Mouse (Mus musculus): ENCODE data around the gene Scrn1. TPM values are rescaled to one million over a fixed set of nuclear protein-coding genes. Genes with fewer than 3 reads are reported as not detected.
A peak's percentile ranks its signal among the peaks of the same experiment; 100 is the strongest.

The Scrn1 gene
- polyA plus RNA-seq, 1 experiment from 2014 or later: 7.1 TPM

GRCm38 (mm10) chr6:54549311-54549710 lies 17.0 kb downstream of the Scrn1 start:
- H3K4me1 ChIP-seq (replicated peaks): peaks cover 20% of the 10 kb centered on the region
- 0 out of 2 replicates have a peak, but pooled peaks cover 2% of the 10 kb centered on the region for H3K27me3 ChIP-seq
- H3K4me3 ChIP-seq: no peak overlapping the region
- no peak for ATAC-seq (replicated peaks; ENCODE audit: insufficient number of reproducible peaks, insufficient read depth, low FRiP score, low read depth)
- 54% methylated on average over 4 of the region's 4 CpGs for WGBS
- no peak overlapping the region for H3K4me2 ChIP-seq
- H3K27ac ChIP-seq: no peak overlapping the region
- no peaks in the 10 kb centered on the region for H3K36me3 ChIP-seq
- no peak overlapping the region for H3K9ac ChIP-seq
- no peaks in the 10 kb centered on the region for H3K9me3 ChIP-seq (replicated peaks)

DNA sequence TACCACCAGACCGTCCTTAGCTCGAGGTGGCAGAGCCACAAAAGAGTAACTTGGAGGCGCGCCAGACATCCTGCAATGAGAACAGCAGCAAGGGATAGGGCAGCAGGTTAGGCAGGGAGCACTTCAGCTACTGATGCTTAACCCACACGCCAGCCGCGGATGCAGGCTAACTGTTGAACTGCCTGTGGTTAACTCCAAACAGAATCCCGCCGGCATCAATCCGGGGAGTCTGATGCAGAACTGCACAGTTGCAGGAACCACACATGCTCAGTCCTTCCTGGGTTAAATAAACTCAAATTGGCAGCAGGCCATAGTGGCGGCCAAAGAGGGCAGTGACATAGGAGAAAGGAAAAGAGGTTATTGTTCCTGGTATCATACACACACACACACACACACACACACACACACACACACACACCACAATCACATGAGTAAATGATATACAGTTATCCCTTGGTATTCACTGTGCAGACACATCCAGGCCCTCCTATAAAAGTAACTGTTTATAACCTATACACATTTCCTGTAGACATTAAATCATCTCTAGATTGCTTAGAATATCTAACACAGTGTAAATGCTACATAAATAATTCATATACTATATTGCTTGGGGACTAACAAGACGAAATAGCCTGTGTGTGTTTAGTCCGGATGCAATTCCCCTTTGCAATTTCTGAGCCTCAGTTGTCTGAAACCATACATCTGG lies 17.8 kb downstream of the Scrn1 start:
- ATAC-seq (replicated peaks; ENCODE audit: insufficient number of reproducible peaks, insufficient read depth, low FRiP score, low read depth): no peak
- Histone ChIP-seq H3K27me3 (0 out of 2 replicates have a peak, but pooled peaks cover 3% of the 10 kb centered on the region), H3K36me3 (no peaks in the 10 kb centered on the region), H3K27ac (no peak overlapping the region), H3K9me3 (replicated peaks) (no peaks in the 10 kb centered on the region), H3K4me2 (no peak overlapping the region), H3K4me1 (replicated peaks) (peaks cover 17% of the 10 kb centered on the region), H3K9ac (no peak overlapping the region), H3K4me3 (no peak overlapping the region)
- 51% methylated on average over 13 of the region's 13 CpGs for WGBS

DNA sequence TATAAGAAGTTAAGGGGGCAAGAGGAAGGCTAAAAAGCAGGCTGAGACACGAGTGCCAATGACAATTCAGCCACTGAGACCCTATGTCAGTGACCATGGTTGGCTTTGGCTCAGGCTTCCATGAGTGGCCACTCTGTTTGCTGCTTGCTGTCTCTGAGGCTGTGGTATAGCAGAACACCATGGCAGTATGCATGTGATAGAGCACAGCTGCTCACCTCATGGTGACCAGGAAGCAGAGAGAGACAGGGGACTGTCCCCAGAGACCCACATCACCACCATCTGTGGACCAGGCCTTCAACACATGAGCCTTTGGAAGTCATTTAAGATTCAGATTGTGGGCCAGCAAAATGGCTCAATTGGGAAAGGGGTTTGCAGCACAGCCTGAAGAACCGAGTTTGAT lies 22.6 kb downstream of the Scrn1 start:
- ATAC-seq (replicated peaks; ENCODE audit: insufficient number of reproducible peaks, insufficient read depth, low FRiP score, low read depth): no peak
- H3K36me3 ChIP-seq: no peaks in the 10 kb centered on the region
- H3K4me2 ChIP-seq: no peak overlapping the region
- no peak overlapping the region for H3K4me3 ChIP-seq
- no peaks in the 10 kb centered on the region for H3K9me3 ChIP-seq (replicated peaks)
- peaks cover 20% of the 10 kb centered on the region for H3K4me1 ChIP-seq (replicated peaks)
- H3K9ac ChIP-seq: no peak overlapping the region
- H3K27me3 ChIP-seq: 0 out of 2 replicates have a peak, but pooled peaks cover 3% of the 10 kb centered on the region
- WGBS: 74% methylated on average over 2 of the region's 2 CpGs
- no peak overlapping the region for H3K27ac ChIP-seq

GRCm38 (mm10) chr6:54542836-54543235 lies 23.5 kb downstream of the Scrn1 start:
- 75% methylated on average over 7 of the region's 7 CpGs for WGBS
- H3K9ac ChIP-seq: no peak overlapping the region
- no peaks in the 10 kb centered on the region for H3K36me3 ChIP-seq
- no peak overlapping the region for H3K4me2 ChIP-seq
- no peaks in the 10 kb centered on the region for H3K9me3 ChIP-seq (replicated peaks)
- ATAC-seq (replicated peaks; ENCODE audit: insufficient number of reproducible peaks, insufficient read depth, low FRiP score, low read depth): no peak
- H3K4me3 ChIP-seq: no peak overlapping the region
- H3K27me3 ChIP-seq: 0 out of 2 replicates have a peak, but pooled peaks cover 3% of the 10 kb centered on the region
- no peak overlapping the region for H3K27ac ChIP-seq
- H3K4me1 ChIP-seq (replicated peaks): peaks cover 15% of the 10 kb centered on the region

GRCm38 (mm10) chr6:54540252-54540887 lies 25.9 kb downstream of the Scrn1 start:
- peak overlapping the region; percentile 49 for H3K27ac ChIP-seq
- H3K4me3 ChIP-seq: no peak overlapping the region
- WGBS: 51% methylated on average over 9 of the region's 9 CpGs
- H3K4me1 ChIP-seq (replicated peaks): peaks cover 22% of the 10 kb centered on the region
- ATAC-seq (replicated peaks; ENCODE audit: insufficient number of reproducible peaks, insufficient read depth, low FRiP score, low read depth): no peak; the same call in 1 of the 2 replicates
- H3K27me3 ChIP-seq: 0 out of 2 replicates have a peak, but pooled peaks cover 3% of the 10 kb centered on the region
- no peak overlapping the region for H3K4me2 ChIP-seq
- H3K9me3 ChIP-seq (replicated peaks): no peaks in the 10 kb centered on the region
- no peaks in the 10 kb centered on the region for H3K36me3 ChIP-seq
- no peak overlapping the region for H3K9ac ChIP-seq

DNA sequence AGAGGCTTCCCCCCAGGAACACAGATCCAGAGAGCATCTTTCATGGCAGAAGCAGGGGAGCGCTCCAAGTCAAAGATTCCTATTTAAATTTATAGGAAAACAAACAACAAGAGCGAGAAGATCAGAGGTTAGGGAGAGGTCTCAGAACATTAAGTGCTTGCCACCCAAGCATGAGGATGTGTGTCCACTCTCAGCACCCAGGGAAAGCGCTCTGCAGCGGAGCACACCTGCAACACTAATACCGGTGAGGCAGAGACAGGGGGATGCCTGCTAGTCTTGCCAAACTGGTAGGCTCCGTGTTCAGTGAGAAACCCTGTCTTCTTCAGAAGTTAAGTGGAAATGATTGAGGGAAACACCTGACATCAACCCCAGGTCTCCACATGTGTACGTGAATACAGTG lies 26.9 kb downstream of the Scrn1 start:
- Histone ChIP-seq H3K27ac (no peak overlapping the region), H3K4me3 (no peak overlapping the region), H3K36me3 (no peaks in the 10 kb centered on the region), H3K4me1 (replicated peaks) (peaks cover 22% of the 10 kb centered on the region), H3K4me2 (no peak overlapping the region), H3K9ac (no peak overlapping the region), H3K27me3 (0 out of 2 replicates have a peak, but pooled peaks cover 2% of the 10 kb centered on the region), H3K9me3 (replicated peaks) (no peaks in the 10 kb centered on the region)
- WGBS: 86% methylated on average over 7 of the region's 7 CpGs
- no peak for ATAC-seq (replicated peaks; ENCODE audit: insufficient number of reproducible peaks, insufficient read depth, low FRiP score, low read depth)

- Histone ChIP-seq H3K4me2 (no peak overlapping the region), H3K27ac (no peak overlapping the region), H3K27me3 (no peaks in the 10 kb centered on the region), H3K4me3 (no peak overlapping the region), H3K36me3 (no peaks in the 10 kb centered on the region), H3K9me3 (replicated peaks) (no peaks in the 10 kb centered on the region), H3K9ac (no peak overlapping the region), H3K4me1 (replicated peaks) (peaks cover 22% of the 10 kb centered on the region)
- WGBS: 37% methylated on average over 3 of the region's 3 CpGs
- ATAC-seq (replicated peaks; ENCODE audit: insufficient number of reproducible peaks, insufficient read depth, low FRiP score, low read depth): no peak
Observed at GRCm38 (mm10) chr6:54538773-54539173, 27.5 kb downstream of the Scrn1 start.

GRCm38 (mm10) chr6:54537053-54537452 lies 29.2 kb downstream of the Scrn1 start:
- H3K27ac ChIP-seq: no peak overlapping the region
- 70% methylated on average over 7 of the region's 7 CpGs for WGBS
- peaks cover 19% of the 10 kb centered on the region for H3K4me1 ChIP-seq (replicated peaks)
- H3K4me3 ChIP-seq: no peak overlapping the region
- no peaks in the 10 kb centered on the region for H3K9me3 ChIP-seq (replicated peaks)
- no peak for ATAC-seq (replicated peaks; ENCODE audit: insufficient number of reproducible peaks, insufficient read depth, low FRiP score, low read depth)
- H3K4me2 ChIP-seq: no peak overlapping the region
- no peak overlapping the region for H3K9ac ChIP-seq
- H3K27me3 ChIP-seq: no peaks in the 10 kb centered on the region
- H3K36me3 ChIP-seq: no peaks in the 10 kb centered on the region

DNA sequence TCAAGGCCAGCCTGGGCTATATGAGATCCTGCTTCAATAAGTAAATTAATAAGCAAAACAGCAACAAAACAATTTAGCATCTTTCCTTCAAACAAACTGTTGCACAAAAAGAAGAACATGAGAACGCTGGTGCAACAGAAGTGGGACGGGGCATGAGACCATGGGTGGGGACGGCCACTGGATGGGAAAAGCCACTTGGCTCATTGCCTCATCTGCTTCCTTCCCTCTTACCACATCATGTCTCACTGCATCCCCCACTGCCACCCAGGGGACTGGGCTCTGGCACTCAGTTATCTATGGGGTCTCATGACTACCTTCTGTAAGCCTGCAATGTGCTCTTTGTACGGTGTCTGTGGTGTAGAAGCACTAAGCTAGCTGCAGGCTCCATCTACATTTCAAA lies 30.8 kb downstream of the Scrn1 start:
- Histone ChIP-seq H3K27me3 (no peaks in the 10 kb centered on the region), H3K36me3 (no peaks in the 10 kb centered on the region), H3K4me1 (replicated peaks) (peaks cover 24% of the 10 kb centered on the region), H3K27ac (no peak overlapping the region), H3K4me3 (no peak overlapping the region), H3K9me3 (replicated peaks) (no peaks in the 10 kb centered on the region), H3K9ac (no peak overlapping the region), H3K4me2 (no peak overlapping the region)
- 70% methylated on average over 4 of the region's 4 CpGs for WGBS
- ATAC-seq (replicated peaks; ENCODE audit: insufficient number of reproducible peaks, insufficient read depth, low FRiP score, low read depth): no peak

DNA sequence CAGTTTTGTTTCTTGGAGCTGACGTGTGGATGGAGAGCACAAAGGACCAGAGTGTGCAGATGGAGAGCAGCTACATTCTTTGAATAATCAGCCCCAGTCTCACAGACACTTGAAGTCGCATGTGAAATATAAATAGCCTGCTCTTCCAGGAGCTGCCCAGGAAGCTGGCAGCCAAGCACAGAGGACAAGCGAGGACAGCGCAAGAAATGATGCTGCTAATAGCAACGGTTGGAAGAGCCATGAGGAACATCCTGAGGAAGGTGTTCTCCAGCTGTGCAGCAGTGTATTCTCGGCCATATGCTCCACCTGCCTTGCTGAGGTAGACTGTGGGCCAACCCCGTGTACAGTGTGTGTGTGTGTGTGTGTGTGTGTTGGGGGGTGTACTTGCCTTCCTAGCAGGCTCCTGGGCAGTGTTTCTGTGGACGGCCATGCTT lies 35.2 kb downstream of the Scrn1 start:
- no peaks in the 10 kb centered on the region for H3K36me3 ChIP-seq
- H3K27ac ChIP-seq: 0 out of 2 replicates have a peak overlapping the region, but pooled peaks have one; percentile 32
- no peak overlapping the region for H3K4me3 ChIP-seq
- H3K9me3 ChIP-seq (replicated peaks): no peaks in the 10 kb centered on the region
- peak; percentile 72; the same call in 1 of the 2 replicates for ATAC-seq (replicated peaks; ENCODE audit: insufficient number of reproducible peaks, insufficient read depth, low FRiP score, low read depth)
- H3K9ac ChIP-seq: no peak overlapping the region
- peaks cover 16% of the 10 kb centered on the region for H3K4me1 ChIP-seq (replicated peaks)
- H3K27me3 ChIP-seq: no peaks in the 10 kb centered on the region
- peak overlapping the region; percentile 3; the same call in 1 of the 2 replicates for H3K4me2 ChIP-seq
- WGBS: 36% methylated on average over 8 of the region's 8 CpGs

GRCm38 (mm10) chr6:54530182-54530581 lies 36.1 kb downstream of the Scrn1 start:
- Histone ChIP-seq H3K4me3 (no peak overlapping the region), H3K4me1 (replicated peaks) (peaks cover 10% of the 10 kb centered on the region), H3K9ac (no peak overlapping the region), H3K27ac (no peak overlapping the region), H3K9me3 (replicated peaks) (no peaks in the 10 kb centered on the region), H3K4me2 (no peak overlapping the region), H3K27me3 (no peaks in the 10 kb centered on the region), H3K36me3 (no peaks in the 10 kb centered on the region)
- no peak for ATAC-seq (replicated peaks; ENCODE audit: insufficient number of reproducible peaks, insufficient read depth, low FRiP score, low read depth)
- 74% methylated on average over 2 of the region's 2 CpGs for WGBS

Data from heart, embryonic 15.5 days (tissue).